Mouse (Mus musculus) testis, postnatal 14 days (tissue): ENCODE results near the gene Ltv1.

ENCODE experiments used
- DNase-seq: peaks from one replicate; pipeline ENCODE4 v3.0.0; 2021; ENCODE audit warnings: low spot score

Ltv1 gene

GRCm38 (mm10) chr10:13193496-13193895, 528 bp upstream of the Ltv1 start:
- peak; percentile 18 for DNase-seq

- no peak for DNase-seq
Measured at GRCm38 (mm10) chr10:13189881-13190280, 3.1 kb downstream of the Ltv1 start.

GRCm38 (mm10) chr10:13186754-13187153, 6.2 kb downstream of the Ltv1 start:
- DNase-seq = no peak

GRCm38 (mm10) chr10:13184170-13184766, 8.7 kb downstream of the Ltv1 start:
- DNase-seq = no peak

- no peak for DNase-seq
Measured at GRCm38 (mm10) chr10:13180211-13180610, 12.8 kb downstream of the Ltv1 start.

GRCm38 (mm10) chr10:13177973-13178624, 14.9 kb downstream of the Ltv1 start, which contains the start of gene Zc2hc1b:
Gene Zc2hc1b, minus strand, starts transcription at chr10:13178023.
- DNase-seq = no peak

GRCm38 (mm10) chr10:13175866-13176265, 17.1 kb downstream of the Ltv1 start:
- DNase-seq = no peak

GRCm38 (mm10) chr10:13172798-13173221, 20.2 kb downstream of the Ltv1 start:
- DNase-seq = no peak

- no peak for DNase-seq
Measured at GRCm38 (mm10) chr10:13171461-13171860, 21.5 kb downstream of the Ltv1 start.

- no peak for DNase-seq
Measured at GRCm38 (mm10) chr10:13170739-13171448, 22.1 kb downstream of the Ltv1 start.

GRCm38 (mm10) chr10:13168461-13168860, 24.5 kb downstream of the Ltv1 start:
- no peak for DNase-seq

GRCm38 (mm10) chr10:13162031-13162430, 30.9 kb downstream of the Ltv1 start:
- DNase-seq = no peak

GRCm38 (mm10) chr10:13160913-13161312, 32.1 kb downstream of the Ltv1 start:
- no peak for DNase-seq

- no peak for DNase-seq
Measured at GRCm38 (mm10) chr10:13155377-13155776, 37.6 kb downstream of the Ltv1 start.

- DNase-seq = no peak
Measured at GRCm38 (mm10) chr10:13152811-13153364, 40.1 kb downstream of the Ltv1 start.

- no peak for DNase-seq
Measured at GRCm38 (mm10) chr10:13151353-13151752, 41.6 kb downstream of the Ltv1 start.

GRCm38 (mm10) chr10:13150435-13150834, 42.5 kb downstream of the Ltv1 start:
- no peak for DNase-seq

GRCm38 (mm10) chr10:13140434-13140833, 52.5 kb downstream of the Ltv1 start:
- DNase-seq = no peak

GRCm38 (mm10) chr10:13137906-13138305, 55.1 kb downstream of the Ltv1 start:
- no peak for DNase-seq

- no peak for DNase-seq
Measured at GRCm38 (mm10) chr10:13135751-13136150, 57.2 kb downstream of the Ltv1 start.

GRCm38 (mm10) chr10:13135276-13135675, 57.7 kb downstream of the Ltv1 start:
- no peak for DNase-seq

GRCm38 (mm10) chr10:13133850-13134249, 59.1 kb downstream of the Ltv1 start:
- no peak for DNase-seq
